Mouse (Mus musculus) kidney, embryonic 16.5 days (tissue): ENCODE measurements around the gene Cnnm2. TPM values are rescaled to one million over a fixed set of nuclear protein-coding genes. Genes with fewer than 3 reads are reported as not detected.
"Not testable (repeated sequence)": the region's sequence is repeated elsewhere in the genome, so short reads cannot be mapped to it uniquely, and the experiment has no call there.

ENCODE experiments used
- ATAC-seq: fragments of 200-750 bp; cut with Nextera tagmentation; 2 replicates; pipeline ENCODE4 v1.8.0; 2017; ENCODE audit warnings: moderate TSS enrichment; ENCODE audit not compliant: low FRiP score, low TSS enrichment
- H3K27ac ChIP-seq: fragments of 300-500 bp; sonication (generic); 2 replicates; pipeline ENCODE4 v1.5.1; 2014; ENCODE audit warnings: low read length
- H3K27me3 ChIP-seq: fragments of 300-500 bp; sonication (generic); 2 replicates; pipeline ENCODE4 v1.6.1; 2014; ENCODE audit warnings: low read length, control low read depth, mixed read lengths; ENCODE audit not compliant: insufficient read depth
- H3K36me3 ChIP-seq: fragments of 300-500 bp; sonication (generic); 2 replicates; pipeline ENCODE4 v1.6.1; 2014; ENCODE audit warnings: low read length, control low read depth, mixed read lengths; ENCODE audit not compliant: insufficient read depth
- H3K4me1 ChIP-seq: fragments of 300-500 bp; sonication (generic); 2 replicates; pipeline ENCODE4 v1.6.1; 2014; ENCODE audit warnings: low read length, control low read depth, mixed read lengths; ENCODE audit not compliant: insufficient read depth
- H3K4me2 ChIP-seq: fragments of 300-500 bp; sonication (generic); replicated peaks from 2 replicates; pipeline ENCODE4 v1.6.1; 2014; ENCODE audit warnings: low read depth, low read length
- H3K4me3 ChIP-seq: fragments of 300-500 bp; sonication (generic); 2 replicates; pipeline ENCODE4 v1.5.1; 2014; ENCODE audit warnings: mild to moderate bottlenecking, low read length
- H3K9ac ChIP-seq: fragments of 300-500 bp; sonication (generic); replicated peaks from 2 replicates; pipeline ENCODE4 v1.6.1; 2014; ENCODE audit warnings: low read length
- H3K9me3 ChIP-seq: fragments of 300-500 bp; sonication (generic); 2 replicates; pipeline ENCODE4 v1.6.1; 2016; ENCODE audit warnings: low read length, control low read depth
- WGBS: fragments of 180-500 bp; shearing (Covaris S2); extraction: QIAGEN DNeasy Blood & Tissue Kit; methylation state at CpG from one replicate; pipeline ENCODE4 v1.1.7; 2014; 5-methylcytosine and 5-hydroxymethylcytosine counted together
- polyA plus RNA-seq: library from polyadenylated mRNA; unstranded; fragments of >200 nt; fragmentation: Nextera tagmentation; extraction: Ambion mirVana; gene quantifications from 2 replicates; pipeline ENCODE4 v1.2.1, GENCODE M21; 2015

Gene Cnnm2
- polyA plus RNA-seq, 1 experiment from 2014 or later = 7.3 TPM

DNA sequence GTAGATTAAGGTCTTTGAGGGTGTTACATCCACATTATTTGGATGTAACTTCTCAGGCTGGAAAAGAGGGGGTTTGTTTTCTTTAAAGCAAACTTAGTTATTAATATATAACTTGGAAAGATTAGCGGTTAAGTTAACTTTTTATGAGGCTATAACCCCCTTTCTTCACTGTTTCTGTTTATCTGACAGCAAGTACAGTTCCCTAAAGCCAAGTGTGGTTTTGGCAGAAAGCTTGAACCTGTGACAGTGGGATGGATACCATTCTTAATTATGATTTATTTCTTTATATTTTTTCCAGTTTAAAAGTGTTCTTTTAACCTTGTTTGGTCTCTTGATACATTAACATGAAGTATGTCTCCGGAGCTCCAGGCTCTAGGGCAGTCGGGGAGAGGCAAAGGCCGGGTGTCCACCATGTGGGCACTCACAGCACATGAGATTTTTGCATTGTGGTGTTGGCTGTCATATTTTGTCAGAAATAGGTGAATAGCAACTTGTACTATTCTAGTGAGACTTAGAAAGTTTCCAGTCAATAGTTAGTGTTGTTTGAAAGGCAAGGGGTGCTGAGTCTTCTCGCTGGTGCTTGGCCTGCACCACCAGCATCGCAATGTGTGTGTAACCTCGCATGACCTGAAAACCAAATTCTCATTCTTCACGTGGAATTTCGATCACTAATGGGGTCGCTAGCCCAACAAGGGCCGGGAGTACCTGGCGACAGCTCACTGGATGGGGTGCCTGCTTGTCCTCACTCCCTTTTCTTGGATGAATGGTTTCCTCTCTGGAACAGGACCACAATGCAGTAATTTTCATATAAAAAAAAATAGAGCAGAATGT is 2.8 kb downstream of the Cnnm2 start:
- H3K4me2 ChIP-seq = peak overlapping the region; percentile 99
- no peak overlapping the region for H3K27ac ChIP-seq
- H3K36me3 ChIP-seq = no peaks in the 10 kb centered on the region
- no peak overlapping the region; the same call in 1 of the 2 replicates for H3K9ac ChIP-seq
- H3K4me1 ChIP-seq = peaks cover 22% of the 10 kb centered on the region
- ATAC-seq = no peak
- peak overlapping the region; percentile 89 for H3K4me3 ChIP-seq
- H3K27me3 ChIP-seq = 0 out of 2 replicates have a peak, but pooled peaks cover 8% of the 10 kb centered on the region
- no peaks in the 10 kb centered on the region for H3K9me3 ChIP-seq
- 51% methylated on average over 12 of the region's 12 CpGs for WGBS

DNA sequence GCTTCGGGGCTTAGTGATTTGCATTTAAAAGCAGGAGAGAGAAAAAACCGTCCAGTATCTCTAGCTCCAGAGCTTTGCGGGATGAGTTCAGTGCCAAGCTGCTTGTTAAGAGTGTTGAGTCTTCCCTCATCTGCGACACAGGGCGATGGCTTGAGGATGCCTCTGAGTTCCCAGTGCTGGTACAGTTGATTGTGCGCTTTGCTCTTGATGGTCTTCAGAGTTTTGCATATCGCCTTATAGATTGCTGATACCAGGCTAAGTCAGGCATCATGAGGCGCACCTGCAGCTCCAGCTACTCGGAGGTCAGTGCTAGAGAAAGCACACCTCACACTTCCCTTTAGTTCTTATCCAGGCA is 3.3 kb downstream of the Cnnm2 start:
- Histone ChIP-seq H3K27me3 (0 out of 2 replicates have a peak, but pooled peaks cover 7% of the 10 kb centered on the region), H3K4me2 (peak overlapping the region; percentile 99), H3K36me3 (no peaks in the 10 kb centered on the region), H3K4me1 (peaks cover 22% of the 10 kb centered on the region), H3K9ac (no peak overlapping the region; the same call in 1 of the 2 replicates), H3K27ac (no peak overlapping the region), H3K9me3 (no peaks in the 10 kb centered on the region), H3K4me3 (peak overlapping the region; percentile 89)
- no peak for ATAC-seq
- 70% methylated on average over 9 of the region's 9 CpGs for WGBS

DNA sequence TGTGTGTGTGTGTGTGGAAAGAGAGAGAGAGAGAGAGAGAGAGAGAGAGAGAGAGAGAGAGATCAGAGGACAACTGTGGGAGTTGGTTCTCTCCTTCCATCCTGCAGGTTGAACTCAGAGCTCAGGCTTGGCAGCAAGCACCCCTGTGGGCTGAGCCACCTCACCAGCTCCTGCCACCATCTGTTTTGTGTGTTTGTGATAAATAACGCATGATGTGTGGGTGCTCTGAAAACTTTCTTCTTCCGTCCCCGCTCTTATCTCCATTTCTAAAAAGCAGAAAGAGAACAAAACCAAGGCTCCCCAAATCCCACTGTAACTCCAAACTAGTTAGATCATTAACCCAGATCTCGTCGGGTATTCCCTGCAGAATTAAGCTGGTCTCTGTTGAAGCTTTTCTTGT is 4.7 kb downstream of the Cnnm2 start:
- H3K9me3 ChIP-seq = no peaks in the 10 kb centered on the region
- H3K4me1 ChIP-seq = peaks cover 30% of the 10 kb centered on the region
- H3K36me3 ChIP-seq = no peaks in the 10 kb centered on the region
- H3K4me2 ChIP-seq = peak overlapping the region; percentile 29; the same call in 1 of the 2 replicates
- H3K27me3 ChIP-seq = 0 out of 2 replicates have a peak, but pooled peaks cover 7% of the 10 kb centered on the region
- no peak overlapping the region for H3K9ac ChIP-seq
- WGBS = 64% methylated on average over 5 of the region's 5 CpGs
- no peak overlapping the region for H3K4me3 ChIP-seq
- H3K27ac ChIP-seq = no peak overlapping the region
- no peak for ATAC-seq

DNA sequence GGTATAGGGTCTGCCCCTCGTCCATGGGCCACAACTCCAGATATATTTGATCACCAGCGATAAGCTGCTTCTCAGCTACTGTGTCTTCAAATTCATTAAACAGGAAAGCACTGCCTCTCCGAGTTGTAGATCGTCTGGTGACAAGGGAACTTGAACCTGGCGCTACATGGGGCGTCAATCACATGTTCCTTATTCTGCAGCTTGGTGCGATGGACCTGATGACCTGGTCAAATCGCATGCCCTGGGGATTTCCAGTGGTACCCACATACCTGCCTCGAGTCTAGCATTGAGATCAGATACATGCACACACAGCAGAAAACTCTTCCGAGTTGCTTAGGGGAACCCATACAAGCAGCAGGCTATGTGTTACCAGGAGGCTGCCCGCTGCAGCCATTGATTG is 8.4 kb downstream of the Cnnm2 start:
- ATAC-seq = no peak
- H3K9me3 ChIP-seq = no peaks in the 10 kb centered on the region
- H3K4me2 ChIP-seq = no peak overlapping the region
- no peaks in the 10 kb centered on the region for H3K27me3 ChIP-seq
- 77% methylated on average over 11 of the region's 11 CpGs for WGBS
- H3K27ac ChIP-seq = no peak overlapping the region
- no peak overlapping the region for H3K9ac ChIP-seq
- peaks cover 13% of the 10 kb centered on the region for H3K4me1 ChIP-seq
- no peak overlapping the region for H3K4me3 ChIP-seq
- H3K36me3 ChIP-seq = no peaks in the 10 kb centered on the region

DNA sequence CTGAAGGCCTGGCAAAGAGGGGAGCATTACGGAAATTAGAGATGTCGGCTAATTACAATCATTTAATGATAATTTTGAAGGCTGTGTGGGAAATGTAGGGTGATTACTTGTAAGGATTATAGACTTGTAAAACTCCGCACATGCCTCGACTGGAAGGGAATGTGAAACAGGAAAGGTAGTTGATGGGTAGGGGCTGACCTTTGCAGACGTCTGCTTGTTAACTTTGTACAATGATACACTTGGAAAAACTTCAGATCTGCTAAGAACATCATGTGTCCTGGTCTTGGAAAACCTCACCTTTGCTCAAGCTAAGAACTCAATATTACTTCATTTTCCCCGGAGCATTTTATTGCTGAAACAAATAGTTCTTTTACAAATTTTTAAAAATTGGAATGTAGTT is 10.4 kb downstream of the Cnnm2 start:
- WGBS = 70% methylated on average over 6 of the region's 6 CpGs

DNA sequence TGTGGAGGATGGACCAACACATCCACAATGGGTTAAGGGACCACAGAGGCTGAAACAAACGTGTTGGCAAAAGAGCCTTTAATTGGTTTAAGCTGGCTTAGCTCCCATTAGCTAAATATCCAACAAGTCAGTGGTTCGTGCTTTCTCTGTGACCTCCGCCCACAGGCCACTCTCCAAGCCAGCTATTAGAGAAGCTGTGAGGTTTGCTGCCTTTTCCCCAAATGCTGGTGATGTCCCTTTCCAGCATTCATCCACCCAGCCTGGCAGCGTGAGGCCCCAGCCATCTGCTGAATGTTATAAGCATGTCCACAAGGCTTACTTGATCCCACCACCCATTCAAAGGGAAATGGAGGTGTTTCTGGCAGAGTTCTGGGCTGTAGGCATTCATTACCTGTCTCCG is 15.0 kb downstream of the Cnnm2 start:
- Histone ChIP-seq H3K4me3 (no peak overlapping the region), H3K9me3 (no peaks in the 10 kb centered on the region), H3K27ac (no peak overlapping the region), H3K4me2 (no peak overlapping the region), H3K36me3 (no peaks in the 10 kb centered on the region), H3K27me3 (no peaks in the 10 kb centered on the region), H3K9ac (no peak overlapping the region), H3K4me1 (peaks cover 5% of the 10 kb centered on the region; the same call in 1 of the 2 replicates)
- no peak for ATAC-seq
- WGBS = 65% methylated on average over 5 of the region's 5 CpGs

More for the DNA sequence above, 10.4 kb downstream of the Cnnm2 start:
- no peaks in the 10 kb centered on the region for H3K27me3 ChIP-seq
- H3K4me3 ChIP-seq = no peak overlapping the region
- no peak overlapping the region for H3K4me2 ChIP-seq
- no peak overlapping the region for H3K9ac ChIP-seq
- no peaks in the 10 kb centered on the region for H3K9me3 ChIP-seq
- H3K36me3 ChIP-seq = no peaks in the 10 kb centered on the region
- H3K4me1 ChIP-seq = peaks cover 13% of the 10 kb centered on the region
- no peak for ATAC-seq
- no peak overlapping the region for H3K27ac ChIP-seq

DNA sequence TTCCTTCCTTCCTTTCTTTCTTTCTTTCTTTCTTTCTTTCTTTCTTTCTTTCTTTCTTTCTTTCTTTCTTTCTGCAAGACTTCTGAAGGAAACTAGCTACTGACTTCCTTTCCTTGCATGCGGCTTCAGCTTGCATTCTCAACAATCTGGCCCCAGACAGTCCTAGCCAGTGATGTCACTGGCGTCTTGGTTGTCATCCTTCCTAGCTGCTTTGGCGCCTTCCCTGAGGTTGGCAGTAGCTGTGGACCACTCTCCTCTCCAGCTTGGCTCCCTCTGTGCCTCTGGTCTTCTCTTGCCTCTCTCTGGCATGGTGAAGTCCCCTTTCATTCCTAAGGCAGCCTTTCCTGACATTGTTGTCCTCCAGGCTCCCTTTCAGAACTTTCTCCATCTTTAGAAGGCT is 15.5 kb downstream of the Cnnm2 start:
- Histone ChIP-seq H3K36me3 (no peaks in the 10 kb centered on the region), H3K4me2 (no peak overlapping the region), H3K27ac (no peak overlapping the region), H3K4me1 (peaks cover 5% of the 10 kb centered on the region; the same call in 1 of the 2 replicates), H3K4me3 (no peak overlapping the region), H3K9ac (no peak overlapping the region), H3K27me3 (no peaks in the 10 kb centered on the region), H3K9me3 (no peaks in the 10 kb centered on the region)
- no peak for ATAC-seq
- WGBS = 87% methylated on average over 3 of the region's 3 CpGs

DNA sequence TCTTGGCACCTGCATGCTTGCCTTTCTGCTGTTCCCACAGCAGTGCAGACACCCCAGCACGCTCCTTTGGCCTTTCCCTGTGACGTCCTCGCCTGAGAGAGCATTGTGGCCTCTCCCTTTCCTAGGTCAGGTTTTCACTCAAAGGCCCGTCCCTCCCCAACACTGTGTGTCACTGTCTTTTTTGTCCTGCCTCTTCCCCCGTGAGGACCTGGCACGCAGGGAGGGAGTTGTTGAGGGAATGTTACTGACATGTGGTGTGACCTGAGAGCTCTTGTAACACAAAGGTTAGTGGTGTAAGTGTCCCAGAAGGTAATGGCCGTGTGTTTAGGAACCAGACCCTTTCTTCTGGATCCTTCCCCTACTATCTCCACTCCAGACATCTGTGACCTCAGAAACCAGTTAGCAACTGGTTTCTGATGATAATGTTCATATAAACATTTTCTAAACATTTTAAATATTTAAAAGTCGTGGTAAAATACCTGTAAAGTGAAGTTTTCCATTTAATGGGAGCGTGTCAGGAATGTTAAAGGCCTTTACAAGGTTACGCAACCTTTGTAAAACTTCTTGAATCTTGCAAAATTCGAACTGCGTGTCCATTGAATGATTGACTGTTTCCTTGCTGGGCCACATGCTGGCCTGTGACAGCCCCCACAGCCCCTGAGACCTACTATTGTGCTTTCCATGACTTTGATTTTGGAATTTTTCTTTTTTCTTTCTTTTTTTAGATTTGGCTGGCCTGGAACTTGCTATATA is 16.7 kb downstream of the Cnnm2 start:
- Histone ChIP-seq H3K4me3 (no peak overlapping the region), H3K27me3 (no peaks in the 10 kb centered on the region), H3K9me3 (no peaks in the 10 kb centered on the region), H3K36me3 (no peaks in the 10 kb centered on the region), H3K4me1 (no peaks in the 10 kb centered on the region), H3K27ac (no peak overlapping the region), H3K4me2 (no peak overlapping the region), H3K9ac (no peak overlapping the region)
- no peak for ATAC-seq
- WGBS = 52% methylated on average over 12 of the region's 12 CpGs

DNA sequence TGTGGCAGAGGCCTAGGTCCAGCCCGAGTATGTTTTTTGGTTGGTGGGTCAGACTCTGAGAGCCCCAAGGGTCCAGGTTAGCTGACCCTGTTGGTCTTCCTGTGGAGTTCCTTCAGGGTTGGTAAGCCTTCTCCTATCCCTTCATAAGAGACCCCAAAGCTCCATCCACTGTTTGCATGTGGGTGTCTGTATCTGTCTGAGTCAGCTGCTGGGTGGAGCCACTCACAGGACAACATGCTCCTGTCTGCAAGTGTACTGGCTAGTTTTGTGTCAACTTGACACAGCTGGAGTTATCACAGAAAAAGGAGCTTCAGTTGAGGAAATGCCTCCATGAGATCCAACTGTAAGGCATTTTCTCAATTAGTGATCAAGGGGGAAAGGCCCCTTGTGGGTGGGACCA is 17.7 kb downstream of the Cnnm2 start:
- not testable (repeated sequence) for H3K4me1 ChIP-seq, H3K9ac ChIP-seq, H3K27me3 ChIP-seq, ATAC-seq, H3K36me3 ChIP-seq, H3K4me3 ChIP-seq, H3K9me3 ChIP-seq, H3K4me2 ChIP-seq, H3K27ac ChIP-seq
- WGBS = 80% methylated on average over 1 of the region's 1 CpGs

DNA sequence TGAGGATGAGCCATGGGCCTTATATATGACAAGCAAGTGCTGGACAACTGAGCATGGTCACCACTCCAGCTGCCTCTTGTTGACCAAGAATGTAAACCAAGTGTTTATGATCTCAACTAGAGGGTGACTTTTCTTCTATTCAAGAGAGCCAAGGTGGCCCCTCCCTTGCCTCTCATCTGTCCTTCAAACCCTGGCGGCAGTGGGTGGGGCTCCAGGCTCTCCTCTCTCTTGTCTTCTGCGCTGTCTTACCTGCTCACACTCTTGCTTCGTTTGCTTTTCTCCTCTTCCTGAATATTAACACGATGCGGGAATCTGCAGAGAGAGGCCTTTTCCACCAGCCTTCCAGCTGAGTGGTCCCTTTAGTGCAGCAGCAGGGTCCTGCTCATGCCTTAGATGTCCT is 22.6 kb downstream of the Cnnm2 start:
- 71% methylated on average over 5 of the region's 5 CpGs for WGBS
- Histone ChIP-seq H3K4me1 (peaks cover 14% of the 10 kb centered on the region), H3K27me3 (no peaks in the 10 kb centered on the region), H3K36me3 (no peaks in the 10 kb centered on the region), H3K9ac (no peak overlapping the region), H3K4me3 (no peak overlapping the region), H3K27ac (no peak overlapping the region), H3K4me2 (no peak overlapping the region), H3K9me3 (no peaks in the 10 kb centered on the region)
- no peak for ATAC-seq
